Mouse (Mus musculus): ENCODE results near the gene Gm49373.

DNA sequence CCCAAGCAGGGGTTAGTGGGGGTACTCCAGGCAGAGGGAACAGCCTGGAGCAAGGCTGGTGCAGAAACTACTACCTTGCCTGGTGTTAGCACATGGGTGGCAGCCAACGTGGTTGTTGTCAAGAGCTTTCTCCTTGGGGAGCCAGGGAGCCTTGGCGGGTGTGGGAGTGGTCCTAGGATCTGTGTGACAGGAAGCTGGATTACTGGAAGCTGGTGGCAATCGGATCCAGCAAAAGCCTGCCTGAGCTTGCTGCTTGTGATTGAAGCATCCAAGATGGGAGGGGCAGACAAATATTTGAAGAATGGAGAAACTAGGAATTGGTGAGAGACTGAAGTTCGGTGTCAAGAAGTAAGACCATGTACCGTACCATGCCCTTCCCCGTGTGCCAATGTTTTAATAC, 50.6 kb downstream of the Gm49373 start:
- TF ChIP-seq POU5F1 (IDR thresholded peaks at IDR 0.05; ENCODE audit: borderline replicate concordance, low read length) = no peak
- no peak for TF ChIP-seq CTCF (conservative IDR thresholded peaks at IDR 0.05; ENCODE audit: low read length)
- no peak for TF ChIP-seq NANOG (IDR thresholded peaks at IDR 0.05; ENCODE audit: borderline replicate concordance, low read length)
